Comparison of ENCODE assay signal across 16 mouse cellular contexts in genomic region chr11:54920127-54920972, GRCm38 (mm10). TPM values are rescaled to one million over a fixed set of nuclear protein-coding genes. Genes with fewer than 3 reads are reported as not detected.
DNase-seq lines count a peak whose midpoint lies in the region; ATAC-seq and TF ChIP-seq lines count a peak whose summit lies in the region.
"Had no signal": no experiment of that assay in that cellular context is flagged by ENCODE, and none has a peak within 500 bp of the region (broad histone marks: within the 10 kb centered on the region; RNA-seq: fewer than 3 reads in every experiment).

No protein-coding gene starts in this region.

- intact Hi-C loops in gastrocnemius, adult 2 months (cut with DNase I), result no loop called here
- intact Hi-C loops in left cerebral cortex, postnatal 14 days (cut with DNase I), result no loop called here

- TF ChIP-seq EP300 in liver, postnatal 0 days (IDR thresholded peaks at IDR 0.05; ENCODE audit: low read depth), result no peak

- no peak for ATAC-seq in liver, postnatal 0 days
- no peak for ATAC-seq in liver, embryonic 12.5 days
- ATAC-seq in kidney, postnatal 0 days (replicated peaks; ENCODE audit: low FRiP score, low read depth), result peak; percentile 43
- no peak for ATAC-seq in hindbrain, embryonic 11.5 days (ENCODE audit: low FRiP score)
- ATAC-seq in megakaryocyte progenitor cell, adult 5-6 weeks (replicated peaks; ENCODE audit: poor library complexity), result no peak
- ATAC-seq: forebrain, postnatal 0 days; midbrain, embryonic 15.5 days had no signal

- peak; percentile 67 for DNase-seq in gastrocnemius, adult 2 months
- DNase-seq in gastrocnemius, postnatal 10 days, result no peak
- DNase-seq in liver, postnatal 0 days, result no peak
- DNase-seq in kidney, postnatal 0 days (ENCODE audit: low spot score), result no peak
- DNase-seq in hindbrain, embryonic 11.5 days (ENCODE audit: low spot score), result no peak
- no peak for DNase-seq in left cerebral cortex, postnatal 14 days (ENCODE audit: low spot score in 2 of 2)
- DNase-seq: adrenal gland, adult 2 months; cerebellum, adult 8-10 months; forebrain, postnatal 0 days; lung, postnatal 10 days; right cerebral cortex, postnatal 14 days had no signal

- H3K9me3 ChIP-seq in liver, postnatal 0 days (ENCODE audit: low read length), result no peaks in the 10 kb centered on the region
- no peaks in the 10 kb centered on the region for H3K9me3 ChIP-seq in liver, embryonic 12.5 days (replicated peaks)
- H3K9me3 ChIP-seq in kidney, postnatal 0 days (replicated peaks; ENCODE audit: low read length), result no peaks in the 10 kb centered on the region
- no peaks in the 10 kb centered on the region for H3K9me3 ChIP-seq in hindbrain, embryonic 11.5 days (ENCODE audit: control insufficient read depth, low read length)
- H3K9me3 ChIP-seq: embryonic facial prominence, embryonic 15.5 days; midbrain, embryonic 15.5 days had no signal

- H3K4me1 ChIP-seq in liver, postnatal 0 days (ENCODE audit: insufficient read depth), result no peaks in the 10 kb centered on the region
- no peaks in the 10 kb centered on the region for H3K4me1 ChIP-seq in liver, embryonic 12.5 days
- H3K4me1 ChIP-seq in kidney, postnatal 0 days (replicated peaks; ENCODE audit: insufficient read depth, low read length), result no peaks in the 10 kb centered on the region
- H3K4me1 ChIP-seq in hindbrain, embryonic 11.5 days (replicated peaks; ENCODE audit: control insufficient read depth, insufficient read depth, low read length), result peaks cover 3% of the 10 kb centered on the region; the same call in 1 of the 2 replicates
- H3K4me1 ChIP-seq: midbrain, embryonic 15.5 days had no signal

- H3K9ac ChIP-seq in liver, postnatal 0 days (replicated peaks), result peak overlapping the region; percentile 27
- H3K9ac ChIP-seq in liver, embryonic 12.5 days, result no peak overlapping the region
- no peak overlapping the region for H3K9ac ChIP-seq in kidney, postnatal 0 days (ENCODE audit: low read depth, low read length)
- H3K9ac ChIP-seq in hindbrain, embryonic 11.5 days (ENCODE audit: low read depth, low read length), result no peak overlapping the region
- H3K9ac ChIP-seq: embryonic facial prominence, embryonic 15.5 days; forebrain, postnatal 0 days; midbrain, embryonic 15.5 days had no signal

- peak overlapping the region; percentile 4; the same call in 1 of the 2 replicates for H3K4me2 ChIP-seq in liver, postnatal 0 days (ENCODE audit: low read depth, low read length)
- H3K4me2 ChIP-seq in liver, embryonic 12.5 days, result no peak overlapping the region
- H3K4me2 ChIP-seq in kidney, postnatal 0 days (ENCODE audit: low read length), result no peak overlapping the region
- H3K4me2 ChIP-seq in hindbrain, embryonic 11.5 days (replicated peaks; ENCODE audit: low read depth, low read length), result no peak overlapping the region
- H3K4me2 ChIP-seq: embryonic facial prominence, embryonic 15.5 days; midbrain, embryonic 15.5 days had no signal

- 69% methylated on average over 11 of the region's 11 CpGs for WGBS in liver, postnatal 0 days (ENCODE audit: insufficient replicate concordance)
- 76% methylated on average over 11 of the region's 11 CpGs for WGBS in liver, embryonic 12.5 days (ENCODE audit: insufficient replicate concordance)
- WGBS in kidney, postnatal 0 days, result 66% methylated on average over 11 of the region's 11 CpGs
- WGBS in hindbrain, embryonic 11.5 days, result 73% methylated on average over 11 of the region's 11 CpGs

- no peaks in the 10 kb centered on the region for H3K27me3 ChIP-seq in liver, postnatal 0 days (ENCODE audit: insufficient read depth, low read length)
- no peaks in the 10 kb centered on the region for H3K27me3 ChIP-seq in liver, embryonic 12.5 days (replicated peaks)
- no peaks in the 10 kb centered on the region for H3K27me3 ChIP-seq in kidney, postnatal 0 days (ENCODE audit: insufficient read depth, low read length)
- H3K27me3 ChIP-seq in hindbrain, embryonic 11.5 days (ENCODE audit: control insufficient read depth, insufficient read depth, low read length), result no peaks in the 10 kb centered on the region
- H3K27me3 ChIP-seq: embryonic facial prominence, embryonic 15.5 days; midbrain, embryonic 15.5 days had no signal

- no peak for TF ChIP-seq CTCF in gastrocnemius, adult 2 months (IDR thresholded peaks at IDR 0.05)
- no peak for TF ChIP-seq CTCF in liver, postnatal 0 days (IDR thresholded peaks at IDR 0.05; ENCODE audit: low read depth)
- TF ChIP-seq CTCF in kidney, postnatal 0 days (IDR thresholded peaks at IDR 0.05; ENCODE audit: low read depth), result no peak

- H3K4me3 ChIP-seq in gastrocnemius, adult 2 months, result no peak overlapping the region
- no peak overlapping the region for H3K4me3 ChIP-seq in liver, postnatal 0 days (ENCODE audit: low read depth, low read length)
- H3K4me3 ChIP-seq in liver, embryonic 12.5 days, result no peak overlapping the region
- H3K4me3 ChIP-seq in kidney, postnatal 0 days (replicated peaks; ENCODE audit: low read depth, low read length), result no peak overlapping the region
- no peak overlapping the region for H3K4me3 ChIP-seq in hindbrain, embryonic 11.5 days (ENCODE audit: low read depth, low read length)
- H3K4me3 ChIP-seq: embryonic facial prominence, embryonic 15.5 days; midbrain, embryonic 15.5 days had no signal

- H3K36me3 ChIP-seq in liver, postnatal 0 days (replicated peaks; ENCODE audit: insufficient read depth, low read length), result peaks cover 59% of the 10 kb centered on the region
- H3K36me3 ChIP-seq in liver, embryonic 12.5 days, result peaks cover 65% of the 10 kb centered on the region
- H3K36me3 ChIP-seq in kidney, postnatal 0 days (ENCODE audit: insufficient read depth, low read length), result peaks cover 22% of the 10 kb centered on the region; the same call in 1 of the 2 replicates
- peaks cover 7% of the 10 kb centered on the region; the same call in 1 of the 2 replicates for H3K36me3 ChIP-seq in hindbrain, embryonic 11.5 days (ENCODE audit: control insufficient read depth, insufficient read depth, low read length)

- H3K27ac ChIP-seq in gastrocnemius, adult 2 months, result peak overlapping the region; percentile 89
- H3K27ac ChIP-seq in liver, postnatal 0 days (ENCODE audit: low read depth), result peak overlapping the region; percentile 67
- no peak overlapping the region for H3K27ac ChIP-seq in liver, embryonic 12.5 days
- H3K27ac ChIP-seq in kidney, postnatal 0 days, result peak overlapping the region; percentile 6
- no peak overlapping the region for H3K27ac ChIP-seq in hindbrain, embryonic 11.5 days (ENCODE audit: low read depth, low read length)
- H3K27ac ChIP-seq: midbrain, embryonic 15.5 days had no signal

RNA-seq across cellular contexts. Expression of gene Gpx3, which starts 18.1 kb away (rescaled TPM):
- total RNA-seq in gastrocnemius, adult 2 months (2021), result 100 to 1,000 TPM in 1 of 2 experiments, 10 to 100 TPM in 1; 46.5 to 139 TPM
- 10 to 100 TPM; 23.2 to 36.0 TPM for total RNA-seq in gastrocnemius, postnatal 10 days (2021)
- polyA plus RNA-seq in liver, postnatal 0 days (2015; fragmentation: Nextera tagmentation; extraction: Ambion mirVana), result 29.7 and 30.4 TPM in 2 replicates
- polyA plus RNA-seq in liver, embryonic 12.5 days (2016; fragmentation: Nextera tagmentation; extraction: Ambion mirVana), result 30.9 and 32.9 TPM in 2 replicates
- 1,362 and 1,474 TPM in 2 replicates for polyA plus RNA-seq in kidney, postnatal 0 days (2015; fragmentation: Nextera tagmentation; extraction: Ambion mirVana)
- 91.4 and 114 TPM in 2 replicates for polyA plus RNA-seq in hindbrain, embryonic 11.5 days (2014; fragmentation: Nextera tagmentation; extraction: Ambion mirVana)
- total RNA-seq in left cerebral cortex, postnatal 14 days (2021), result 10 to 100 TPM in 1 of 2 experiments, 1 to 10 TPM in 1; 8.3 to 10.7 TPM
- 29.9 and 42.3 TPM in 2 replicates for total RNA-seq in megakaryocyte progenitor cell, adult 5-6 weeks (2015)
- 3.2 TPM in 2 replicates for total RNA-seq in megakaryocyte progenitor cell, adult 5-6 weeks (2017)
- total RNA-seq: hematopoietic stem cell, adult 5-6 weeks had no signal

RNA-seq across cellular contexts. Expression of gene Tnip1, which starts 42.4 kb away (rescaled TPM):
- 10 to 100 TPM; 29.8 to 31.7 TPM for total RNA-seq in gastrocnemius, adult 2 months (2021)
- total RNA-seq in gastrocnemius, postnatal 10 days (2021), result 10 to 100 TPM; 31.7 to 37.5 TPM
- 5.2 and 5.3 TPM in 2 replicates for polyA plus RNA-seq in liver, postnatal 0 days (2015; fragmentation: Nextera tagmentation; extraction: Ambion mirVana)
- polyA plus RNA-seq in liver, embryonic 12.5 days (2016; fragmentation: Nextera tagmentation; extraction: Ambion mirVana), result 7.4 and 7.6 TPM in 2 replicates
- 17.5 and 20.3 TPM in 2 replicates for polyA plus RNA-seq in kidney, postnatal 0 days (2015; fragmentation: Nextera tagmentation; extraction: Ambion mirVana)
- 9.8 and 10.3 TPM in 2 replicates for polyA plus RNA-seq in hindbrain, embryonic 11.5 days (2014; fragmentation: Nextera tagmentation; extraction: Ambion mirVana)
- 10 to 100 TPM; 32.4 to 35.0 TPM for total RNA-seq in left cerebral cortex, postnatal 14 days (2021)
- total RNA-seq in megakaryocyte progenitor cell, adult 5-6 weeks (2015), result 27.6 and 31.8 TPM in 2 replicates
- 33.8 and 38.6 TPM in 2 replicates for total RNA-seq in megakaryocyte progenitor cell, adult 5-6 weeks (2017)

RNA-seq across cellular contexts. Expression of gene Hint1, which starts 54.2 kb away (rescaled TPM):
- total RNA-seq in gastrocnemius, adult 2 months (2021), result 100 to 1,000 TPM; 186 to 220 TPM
- 100 to 1,000 TPM; 254 to 262 TPM for total RNA-seq in gastrocnemius, postnatal 10 days (2021)
- 791 and 898 TPM in 2 replicates for polyA plus RNA-seq in liver, postnatal 0 days (2015; fragmentation: Nextera tagmentation; extraction: Ambion mirVana)
- polyA plus RNA-seq in liver, embryonic 12.5 days (2016; fragmentation: Nextera tagmentation; extraction: Ambion mirVana), result 479 and 518 TPM in 2 replicates
- 1,015 and 1,085 TPM in 2 replicates for polyA plus RNA-seq in kidney, postnatal 0 days (2015; fragmentation: Nextera tagmentation; extraction: Ambion mirVana)
- 654 and 669 TPM in 2 replicates for polyA plus RNA-seq in hindbrain, embryonic 11.5 days (2014; fragmentation: Nextera tagmentation; extraction: Ambion mirVana)
- total RNA-seq in left cerebral cortex, postnatal 14 days (2021), result 100 to 1,000 TPM; 276 TPM
- 458 and 490 TPM in 2 replicates for total RNA-seq in megakaryocyte progenitor cell, adult 5-6 weeks (2015)
- 506 and 582 TPM in 2 replicates for total RNA-seq in megakaryocyte progenitor cell, adult 5-6 weeks (2017)

RNA-seq across cellular contexts. Expression of gene Lyrm7, which starts 59.6 kb away (rescaled TPM):
- total RNA-seq in gastrocnemius, adult 2 months (2021), result 10 to 100 TPM; 18.7 to 30.6 TPM
- total RNA-seq in gastrocnemius, postnatal 10 days (2021), result 10 to 100 TPM; 15.8 to 21.1 TPM
- polyA plus RNA-seq in liver, postnatal 0 days (2015; fragmentation: Nextera tagmentation; extraction: Ambion mirVana), result 2.9 and 5.0 TPM in 2 replicates
- 6.7 and 7.6 TPM in 2 replicates for polyA plus RNA-seq in liver, embryonic 12.5 days (2016; fragmentation: Nextera tagmentation; extraction: Ambion mirVana)
- 7.3 and 7.7 TPM in 2 replicates for polyA plus RNA-seq in kidney, postnatal 0 days (2015; fragmentation: Nextera tagmentation; extraction: Ambion mirVana)
- 9.7 and 11.2 TPM in 2 replicates for polyA plus RNA-seq in hindbrain, embryonic 11.5 days (2014; fragmentation: Nextera tagmentation; extraction: Ambion mirVana)
- total RNA-seq in left cerebral cortex, postnatal 14 days (2021), result 10 to 100 TPM; 19.5 to 25.9 TPM
- 2.9 and 5.3 TPM in 2 replicates for total RNA-seq in megakaryocyte progenitor cell, adult 5-6 weeks (2015)
- total RNA-seq in megakaryocyte progenitor cell, adult 5-6 weeks (2017), result 2.0 and 4.1 TPM in 2 replicates

Comparison
In these comparisons a context has a peak if more than half of its experiments do, and no peak if none do; other contexts are left out.
1. H3K27ac ChIP-seq: peak in gastrocnemius, adult 2 months (single experiment), liver, postnatal 0 days (single experiment) and kidney, postnatal 0 days (single experiment); none in liver, embryonic 12.5 days (single experiment) and hindbrain, embryonic 11.5 days (single experiment).